Mouse (Mus musculus) olfactory bulb, adult 2 months (tissue): ENCODE results near the gene D630039A03Rik. TPM values are rescaled to one million over a fixed set of nuclear protein-coding genes. Genes with fewer than 3 reads are reported as not detected.

Experiments used
- H3K27ac ChIP-seq: fragments of 200-500 bp; 2 replicates; pipeline ENCODE4 v1.5.1; 2012; ENCODE audit warnings: low read depth, low read length; ENCODE audit not compliant: insufficient read depth
- H3K4me1 ChIP-seq: fragments of 200-500 bp; 2 replicates; pipeline ENCODE4 v1.6.1; 2012; ENCODE audit warnings: low read length; ENCODE audit not compliant: control insufficient read depth, insufficient read depth
- H3K4me3 ChIP-seq: fragments of 200-500 bp; 2 replicates; pipeline ENCODE4 v1.5.1; 2012; ENCODE audit warnings: mild to moderate bottlenecking, low read depth, low read length, moderate library complexity; ENCODE audit not compliant: insufficient read depth
- CTCF ChIP-seq: fragments of 200-500 bp; IDR thresholded peaks from 2 replicates; pipeline ENCODE4 v1.5.1; 2012; ENCODE audit warnings: low read depth, mild to moderate bottlenecking, low read length, moderate library complexity; ENCODE audit not compliant: insufficient read depth
- POLR2A ChIP-seq: fragments of 200-500 bp; IDR thresholded peaks from 2 replicates; pipeline ENCODE4 v1.6.1; 2012; ENCODE audit warnings: mild to moderate bottlenecking, low read depth, low read length, moderate library complexity; ENCODE audit not compliant: insufficient read depth
- WGBS: fragments of 180-500 bp; shearing (Covaris S2); methylation state at CpG from one replicate; pipeline ENCODE4 v1.1.7; 2018; 5-methylcytosine and 5-hydroxymethylcytosine counted together
- polyA plus RNA-seq: library from polyadenylated mRNA; stranded (reverse); fragments of >200 nt; gene quantifications from 2 replicates; pipeline ENCODE4 v1.2.4, GENCODE M21; 2012; ENCODE audit warnings: low replicate concordance; ENCODE audit not compliant: missing spikeins, insufficient read depth, insufficient read length

D630039A03Rik gene
- polyA plus RNA-seq, 1 experiment = not detected

GRCm38 (mm10) chr4:57934181-57934580 lies 18.1 kb upstream of the D630039A03Rik start:
- Histone ChIP-seq H3K4me1 (no peaks in the 10 kb centered on the region), H3K4me3 (no peak overlapping the region), H3K27ac (no peak overlapping the region)
- 81% methylated on average over 5 of the region's 5 CpGs for WGBS
- TF ChIP-seq POLR2A (no peak), CTCF (no peak)

GRCm38 (mm10) chr4:57930559-57931170 lies 14.6 kb upstream of the D630039A03Rik start:
- H3K4me3 ChIP-seq = no peak overlapping the region

GRCm38 (mm10) chr4:57927464-57928205 lies 11.5 kb upstream of the D630039A03Rik start:
- Histone ChIP-seq H3K4me3 (no peak overlapping the region), H3K27ac (no peak overlapping the region), H3K4me1 (no peaks in the 10 kb centered on the region)
- TF ChIP-seq POLR2A (no peak), CTCF (no peak)
- WGBS = 24% methylated on average over 3 of the region's 3 CpGs

More at GRCm38 (mm10) chr4:57930559-57931170, 14.6 kb upstream of the D630039A03Rik start:
- no peaks in the 10 kb centered on the region for H3K4me1 ChIP-seq
- no peak overlapping the region for H3K27ac ChIP-seq
- 77% methylated on average over 5 of the region's 5 CpGs for WGBS
- TF ChIP-seq CTCF = no peak
- no peak for TF ChIP-seq POLR2A

GRCm38 (mm10) chr4:57924556-57925071 lies 8.5 kb upstream of the D630039A03Rik start:
- Histone ChIP-seq H3K4me1 (no peaks in the 10 kb centered on the region), H3K4me3 (no peak overlapping the region), H3K27ac (no peak overlapping the region)
- TF ChIP-seq CTCF (no peak), POLR2A (no peak)
- 80% methylated on average over 6 of the region's 6 CpGs for WGBS

GRCm38 (mm10) chr4:57922171-57922570 lies 6.1 kb upstream of the D630039A03Rik start:
- Histone ChIP-seq H3K4me3 (no peak overlapping the region), H3K4me1 (no peaks in the 10 kb centered on the region), H3K27ac (no peak overlapping the region)
- no peak for TF ChIP-seq CTCF
- TF ChIP-seq POLR2A = no peak
- 70% methylated on average over 5 of the region's 5 CpGs for WGBS

- Histone ChIP-seq H3K4me3 (no peak overlapping the region), H3K4me1 (peaks cover 6% of the 10 kb centered on the region), H3K27ac (no peak overlapping the region)
- TF ChIP-seq CTCF = no peak
- WGBS = 96% methylated on average over 1 of the region's 1 CpGs
Observed at GRCm38 (mm10) chr4:57920522-57920921, 4.4 kb upstream of the D630039A03Rik start.

GRCm38 (mm10) chr4:57919494-57920423 lies 3.7 kb upstream of the D630039A03Rik start:
- Histone ChIP-seq H3K4me1 (peaks cover 8% of the 10 kb centered on the region), H3K27ac (no peak overlapping the region), H3K4me3 (no peak overlapping the region)
- no peak for TF ChIP-seq POLR2A
- TF ChIP-seq CTCF = no peak
- WGBS = 32% methylated on average over 8 of the region's 8 CpGs

GRCm38 (mm10) chr4:57916711-57917110 lies 614 bp upstream of the D630039A03Rik start:
- WGBS = 80% methylated on average over 4 of the region's 4 CpGs
- H3K27ac ChIP-seq = no peak overlapping the region
- TF ChIP-seq POLR2A (no peak), CTCF (no peak)

More at GRCm38 (mm10) chr4:57916711-57917110, 614 bp upstream of the D630039A03Rik start:
- Histone ChIP-seq H3K4me1 (peaks cover 8% of the 10 kb centered on the region), H3K4me3 (no peak overlapping the region)
